Mouse (Mus musculus) forebrain, embryonic 11.5 days (tissue): Measurements from ENCODE around the gene Rtn4rl1. TPM values are rescaled to one million over a fixed set of nuclear protein-coding genes. Genes with fewer than 3 reads are reported as not detected.
"Not testable (repeated sequence)": the region's sequence is repeated elsewhere in the genome, so short reads cannot be mapped to it uniquely, and the experiment has no call there.

Source experiments
- ATAC-seq: fragments of 200-750 bp; cut with Nextera tagmentation; replicated peaks from 2 replicates; pipeline ENCODE4 v1.8.0; 2017; ENCODE audit warnings: moderate TSS enrichment; ENCODE audit not compliant: low FRiP score
- DNase-seq: peaks from one replicate; pipeline ENCODE4 v3.0.0-alpha.2; 2017; ENCODE audit warnings: low spot score
- H3K27ac ChIP-seq: fragments of 300-500 bp; sonication (generic); 2 replicates; pipeline ENCODE4 v1.5.1; 2014; ENCODE audit warnings: low read depth, low read length
- H3K27me3 ChIP-seq: fragments of 300-500 bp; sonication (generic); 2 replicates; pipeline ENCODE4 v1.6.1; 2014; ENCODE audit warnings: mild to moderate bottlenecking, low read length, mixed read lengths; ENCODE audit not compliant: control insufficient read depth, insufficient read depth
- H3K36me3 ChIP-seq: fragments of 300-500 bp; sonication (generic); 2 replicates; pipeline ENCODE4 v1.6.1; 2014; ENCODE audit warnings: mild to moderate bottlenecking, low read length, moderate library complexity, mixed read lengths; ENCODE audit not compliant: control insufficient read depth, insufficient read depth
- H3K4me1 ChIP-seq: fragments of 300-500 bp; sonication (generic); replicated peaks from 2 replicates; pipeline ENCODE4 v1.6.1; 2014; ENCODE audit warnings: low read length, mixed read lengths; ENCODE audit not compliant: control insufficient read depth, insufficient read depth
- H3K4me2 ChIP-seq: fragments of 300-500 bp; sonication (generic); 2 replicates; pipeline ENCODE4 v1.6.1; 2014; ENCODE audit warnings: low read depth, mild to moderate bottlenecking, low read length, moderate library complexity, mixed read lengths; ENCODE audit not compliant: severe bottlenecking
- H3K4me3 ChIP-seq: fragments of 300-500 bp; sonication (generic); 2 replicates; pipeline ENCODE4 v1.5.1; 2014; ENCODE audit warnings: low read depth, low read length
- H3K9ac ChIP-seq: fragments of 300-500 bp; sonication (generic); 2 replicates; pipeline ENCODE4 v1.6.1; 2014; ENCODE audit warnings: low read length
- H3K9me3 ChIP-seq: fragments of 300-500 bp; sonication (generic); 2 replicates; pipeline ENCODE4 v1.6.1; 2016; ENCODE audit warnings: low read length, mixed read lengths; ENCODE audit not compliant: control insufficient read depth
- WGBS: fragments of 180-500 bp; shearing (Covaris S2); extraction: QIAGEN DNeasy Blood & Tissue Kit; methylation state at CpG from one replicate; pipeline ENCODE4 v1.1.7; 2014; 5-methylcytosine and 5-hydroxymethylcytosine counted together
- polyA plus RNA-seq: library from polyadenylated mRNA; unstranded; fragments of >200 nt; fragmentation: Nextera tagmentation; extraction: Ambion mirVana; gene quantifications from 2 replicates; pipeline ENCODE4 v1.2.1, GENCODE M21; 2014

Rtn4rl1 gene
- polyA plus RNA-seq, 1 experiment from 2014 or later = 1.1 TPM

- peak; percentile 96 for DNase-seq
- H3K4me3 ChIP-seq = peak overlapping the region; percentile 59
- peak overlapping the region; percentile 65 for H3K4me2 ChIP-seq
- ATAC-seq = peak; percentile 69
- H3K36me3 ChIP-seq = no peaks in the 10 kb centered on the region; the same call in 1 of the 2 replicates
- peaks cover 33% of the 10 kb centered on the region for H3K4me1 ChIP-seq
- H3K27me3 ChIP-seq = peaks cover 52% of the 10 kb centered on the region
- H3K9ac ChIP-seq = peak overlapping the region; percentile 20; the same call in 1 of the 2 replicates
- under 1% methylated on average over 69 of the region's 71 CpGs for whole genome bisulfite sequencing
- H3K9me3 ChIP-seq = no peaks in the 10 kb centered on the region
- H3K27ac ChIP-seq = no peak overlapping the region
Observed at GRCm38 (mm10) chr11:75173095-75173798, 20.3 kb upstream of the Rtn4rl1 start.

GRCm38 (mm10) chr11:75173799-75174165, 19.8 kb upstream of the Rtn4rl1 start:
- Histone ChIP-seq H3K4me3 (peak overlapping the region; percentile 59), H3K9ac (peak overlapping the region; percentile 20), H3K4me1 (peaks cover 28% of the 10 kb centered on the region), H3K27me3 (peaks cover 46% of the 10 kb centered on the region), H3K27ac (no peak overlapping the region), H3K36me3 (no peaks in the 10 kb centered on the region; the same call in 1 of the 2 replicates), H3K9me3 (no peaks in the 10 kb centered on the region), H3K4me2 (peak overlapping the region; percentile 65)
- DNase-seq = no peak
- WGBS = 2% methylated on average over 15 of the region's 15 CpGs
- ATAC-seq = no peak

- WGBS = 69% methylated on average over 6 of the region's 6 CpGs
- Histone ChIP-seq H3K4me1 (peaks cover 26% of the 10 kb centered on the region), H3K27me3 (peaks cover 39% of the 10 kb centered on the region)
- H3K27ac ChIP-seq, H3K9me3 ChIP-seq, H3K36me3 ChIP-seq, ATAC-seq, H3K9ac ChIP-seq, DNase-seq, H3K4me2 ChIP-seq, H3K4me3 ChIP-seq: not testable (repeated sequence)
Observed at GRCm38 (mm10) chr11:75174574-75174973, 19.0 kb upstream of the Rtn4rl1 start.

- no peak for DNase-seq
- Histone ChIP-seq H3K36me3 (no peaks in the 10 kb centered on the region; the same call in 1 of the 2 replicates), H3K4me1 (peaks cover 9% of the 10 kb centered on the region), H3K9me3 (no peaks in the 10 kb centered on the region), H3K27me3 (peaks cover 4% of the 10 kb centered on the region), H3K4me3 (peak overlapping the region; percentile 82), H3K4me2 (peak overlapping the region; percentile 92), H3K9ac (peak overlapping the region; percentile 85), H3K27ac (peak overlapping the region; percentile 14; the same call in 1 of the 2 replicates)
- no peak for ATAC-seq
- WGBS = 57% methylated on average over 12 of the region's 12 CpGs
Observed at GRCm38 (mm10) chr11:75178011-75178410, 15.6 kb upstream of the Rtn4rl1 start.

GRCm38 (mm10) chr11:75178672-75179208, 14.8 kb upstream of the Rtn4rl1 start, which contains the start of gene Ovca2:
Ovca2 (minus strand) TSS chr11:75178835.
- H3K36me3 ChIP-seq = no peaks in the 10 kb centered on the region; the same call in 1 of the 2 replicates
- H3K27ac ChIP-seq = peak within 1 kb of the TSS; percentile 14; the same call in 1 of the 2 replicates
- H3K9me3 ChIP-seq = no peaks in the 10 kb centered on the region
- H3K4me1 ChIP-seq = peaks cover 9% of the 10 kb centered on the region
- peak; percentile 95 for DNase-seq
- peak; percentile 96 for ATAC-seq
- peak within 1 kb of the TSS; percentile 92 for H3K4me2 ChIP-seq
- peak within 1 kb of the TSS; percentile 85 for H3K9ac ChIP-seq
- peak within 1 kb of the TSS; percentile 82 for H3K4me3 ChIP-seq
- no peaks in the 10 kb centered on the region for H3K27me3 ChIP-seq
- 1% methylated on average over 33 of the region's 33 CpGs for WGBS

GRCm38 (mm10) chr11:75183917-75184570, 9.5 kb upstream of the Rtn4rl1 start:
- H3K36me3 ChIP-seq = no peaks in the 10 kb centered on the region
- H3K9ac ChIP-seq = no peak overlapping the region
- no peak overlapping the region for H3K27ac ChIP-seq
- no peak overlapping the region for H3K4me3 ChIP-seq
- no peak overlapping the region for H3K4me2 ChIP-seq
- ATAC-seq = no peak
- H3K9me3 ChIP-seq = no peaks in the 10 kb centered on the region
- H3K27me3 ChIP-seq = no peaks in the 10 kb centered on the region
- DNase-seq = no peak
- 83% methylated on average over 2 of the region's 2 CpGs for WGBS
- no peaks in the 10 kb centered on the region for H3K4me1 ChIP-seq

- Histone ChIP-seq H3K27ac (no peak overlapping the region), H3K36me3 (no peaks in the 10 kb centered on the region), H3K9me3 (no peaks in the 10 kb centered on the region), H3K9ac (no peak overlapping the region), H3K4me2 (no peak overlapping the region), H3K4me3 (no peak overlapping the region), H3K27me3 (no peaks in the 10 kb centered on the region), H3K4me1 (peaks cover 4% of the 10 kb centered on the region)
- WGBS = 84% methylated on average over 5 of the region's 5 CpGs
- DNase-seq (no peak), ATAC-seq (no peak)
Observed at GRCm38 (mm10) chr11:75184573-75184972, 9.0 kb upstream of the Rtn4rl1 start.

- Histone ChIP-seq H3K27me3 (no peaks in the 10 kb centered on the region), H3K9ac (no peak overlapping the region), H3K4me2 (no peak overlapping the region), H3K27ac (no peak overlapping the region), H3K36me3 (no peaks in the 10 kb centered on the region), H3K9me3 (no peaks in the 10 kb centered on the region), H3K4me3 (no peak overlapping the region), H3K4me1 (peaks cover 6% of the 10 kb centered on the region)
- 58% methylated on average over 2 of the region's 2 CpGs for WGBS
- ATAC-seq (no peak), DNase-seq (no peak)
Observed at GRCm38 (mm10) chr11:75184986-75185385, 8.6 kb upstream of the Rtn4rl1 start.
